Mouse (Mus musculus): ENCODE measurements at regions not wholly inside any gene's neighbourhood (a gene's known extent, or its start where the extent isn't known, plus 50 kb on each side); places are given as distances from the start of the nearest gene placed in this dataset.

DNA sequence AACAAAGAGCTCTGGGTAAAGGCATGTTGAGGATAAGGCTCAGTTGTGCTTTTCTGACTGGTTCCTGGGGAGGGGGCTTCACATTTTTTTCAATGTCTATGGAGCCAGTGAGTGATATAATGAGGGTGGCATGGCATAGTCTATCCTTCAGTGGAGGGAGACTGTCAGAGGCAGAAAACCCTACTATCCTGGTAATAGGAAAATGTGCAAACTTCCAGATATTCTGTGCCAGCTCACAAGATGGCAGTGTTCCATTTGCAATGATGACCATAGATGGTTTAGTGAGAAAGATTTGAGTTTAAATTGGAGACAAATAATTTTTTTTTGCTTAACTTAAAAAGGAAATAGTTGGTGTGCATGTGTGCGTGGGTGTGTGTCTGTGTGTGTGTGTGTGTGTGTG, 352.8 kb downstream of the Dad1 start:
- no peak overlapping the region for H3K4me3 ChIP-seq (ENCODE audit: low read depth, low read length)

DNA sequence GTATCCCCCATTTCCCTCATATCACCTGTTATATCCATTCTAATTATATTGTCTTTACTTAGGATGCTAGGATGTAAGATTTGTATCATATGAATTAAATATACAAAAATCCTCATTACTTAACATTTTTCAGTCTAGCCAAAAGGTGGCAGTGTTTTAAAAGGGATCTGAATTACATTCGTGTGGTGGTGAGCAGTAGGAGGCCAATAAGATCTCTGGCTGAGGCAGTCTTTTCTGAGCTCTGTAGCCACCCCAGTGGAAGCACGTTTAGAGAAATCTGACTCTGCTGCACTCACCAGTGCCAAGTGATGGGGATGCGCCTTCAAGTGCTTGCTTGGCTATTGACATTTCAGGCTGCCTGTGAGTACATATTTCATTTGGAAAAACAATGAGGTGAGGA, 372.6 kb downstream of the Dad1 start:
- no peaks in the 10 kb centered on the region for H3K9me3 ChIP-seq (replicated peaks; ENCODE audit: control insufficient read depth, insufficient read depth, low read length, poor library complexity, severe bottlenecking)
- H3K9ac ChIP-seq (ENCODE audit: low read depth, poor library complexity, severe bottlenecking), result no peak overlapping the region
- no peak overlapping the region for H3K27ac ChIP-seq (ENCODE audit: insufficient read depth, low read length)
- no peaks in the 10 kb centered on the region for H3K27me3 ChIP-seq (ENCODE audit: control insufficient read depth, insufficient read depth, low read length, poor library complexity, severe bottlenecking)
- H3K4me1 ChIP-seq (ENCODE audit: control insufficient read depth, insufficient read depth, low read length), result no peaks in the 10 kb centered on the region
- no peak overlapping the region for H3K4me3 ChIP-seq (ENCODE audit: low read depth, low read length)
- H3K36me3 ChIP-seq (ENCODE audit: control insufficient read depth, insufficient read depth, low read length, poor library complexity, severe bottlenecking), result no peaks in the 10 kb centered on the region
- TF ChIP-seq CTCF (IDR thresholded peaks at IDR 0.05; ENCODE audit: low read depth, low read length) (no peak), POLR2A (IDR thresholded peaks at IDR 0.05; ENCODE audit: insufficient read depth, low read length) (no peak), EP300 (IDR thresholded peaks at IDR 0.05; ENCODE audit: insufficient read depth, low read depth, low read length) (no peak)

More for the DNA sequence above, 352.8 kb downstream of the Dad1 start:
- Histone ChIP-seq H3K4me1 (ENCODE audit: control insufficient read depth, insufficient read depth, low read length) (no peaks in the 10 kb centered on the region), H3K36me3 (ENCODE audit: control insufficient read depth, insufficient read depth, low read length, poor library complexity, severe bottlenecking) (no peaks in the 10 kb centered on the region), H3K9me3 (replicated peaks; ENCODE audit: control insufficient read depth, insufficient read depth, low read length, poor library complexity, severe bottlenecking) (no peaks in the 10 kb centered on the region), H3K27ac (ENCODE audit: insufficient read depth, low read length) (no peak overlapping the region), H3K27me3 (ENCODE audit: control insufficient read depth, insufficient read depth, low read length, poor library complexity, severe bottlenecking) (no peaks in the 10 kb centered on the region), H3K9ac (ENCODE audit: low read depth, poor library complexity, severe bottlenecking) (no peak overlapping the region)
- TF ChIP-seq CTCF (IDR thresholded peaks at IDR 0.05; ENCODE audit: low read depth, low read length) (no peak), POLR2A (IDR thresholded peaks at IDR 0.05; ENCODE audit: insufficient read depth, low read length) (no peak), EP300 (IDR thresholded peaks at IDR 0.05; ENCODE audit: insufficient read depth, low read depth, low read length) (no peak)

DNA sequence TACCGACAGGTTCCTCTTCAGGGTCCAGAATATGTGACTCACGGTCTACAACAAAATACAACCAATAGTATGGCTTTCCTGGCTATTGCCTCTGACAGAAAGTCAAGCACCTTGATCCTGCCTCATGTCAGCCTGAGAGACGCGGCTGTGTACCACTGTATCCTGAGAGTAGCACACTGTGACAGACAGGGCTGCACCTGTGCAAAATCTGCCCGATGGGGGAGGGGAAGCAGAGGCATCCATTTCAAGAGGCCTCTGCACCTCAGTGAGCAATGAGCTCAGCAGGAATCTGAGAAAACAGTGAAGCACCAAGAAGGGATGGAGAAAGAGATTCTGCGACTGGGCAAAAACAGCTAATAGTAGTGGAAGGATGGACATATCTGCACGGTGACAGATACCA, 377.3 kb downstream of the Dad1 start:
- Histone ChIP-seq H3K9me3 (replicated peaks; ENCODE audit: control insufficient read depth, insufficient read depth, low read length, poor library complexity, severe bottlenecking) (no peaks in the 10 kb centered on the region), H3K27ac (ENCODE audit: insufficient read depth, low read length) (no peak overlapping the region), H3K4me3 (ENCODE audit: low read depth, low read length) (no peak overlapping the region), H3K4me1 (ENCODE audit: control insufficient read depth, insufficient read depth, low read length) (no peaks in the 10 kb centered on the region), H3K9ac (ENCODE audit: low read depth, poor library complexity, severe bottlenecking) (no peak overlapping the region), H3K27me3 (ENCODE audit: control insufficient read depth, insufficient read depth, low read length, poor library complexity, severe bottlenecking) (no peaks in the 10 kb centered on the region), H3K36me3 (ENCODE audit: control insufficient read depth, insufficient read depth, low read length, poor library complexity, severe bottlenecking) (no peaks in the 10 kb centered on the region)
- TF ChIP-seq POLR2A (IDR thresholded peaks at IDR 0.05; ENCODE audit: insufficient read depth, low read length) (no peak), CTCF (IDR thresholded peaks at IDR 0.05; ENCODE audit: low read depth, low read length) (no peak), EP300 (IDR thresholded peaks at IDR 0.05; ENCODE audit: insufficient read depth, low read depth, low read length) (no peak)

DNA sequence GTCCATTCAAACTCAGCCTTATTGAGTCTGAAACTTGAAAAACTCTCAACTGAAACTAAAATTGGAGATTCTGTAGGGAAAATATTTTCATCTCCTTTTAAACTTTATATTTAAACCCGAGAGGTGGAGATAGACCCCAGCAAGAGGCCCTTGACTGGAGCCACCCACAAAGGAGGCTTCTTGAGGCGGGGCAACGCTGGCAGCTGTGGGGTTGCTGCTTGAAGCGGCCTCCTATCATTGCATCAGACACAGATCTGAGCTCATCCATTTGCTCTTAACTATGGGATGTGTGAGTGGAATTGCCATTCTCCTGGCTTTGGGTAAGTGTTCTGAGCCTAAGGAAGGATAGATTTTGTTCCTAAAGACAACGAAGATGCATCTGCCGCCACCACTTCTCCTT, 378.2 kb downstream of the Dad1 start:
- Histone ChIP-seq H3K36me3 (ENCODE audit: control insufficient read depth, insufficient read depth, low read length, poor library complexity, severe bottlenecking) (no peaks in the 10 kb centered on the region), H3K9ac (ENCODE audit: low read depth, poor library complexity, severe bottlenecking) (no peak overlapping the region), H3K4me3 (ENCODE audit: low read depth, low read length) (no peak overlapping the region), H3K9me3 (replicated peaks; ENCODE audit: control insufficient read depth, insufficient read depth, low read length, poor library complexity, severe bottlenecking) (no peaks in the 10 kb centered on the region), H3K27ac (ENCODE audit: insufficient read depth, low read length) (no peak overlapping the region), H3K27me3 (ENCODE audit: control insufficient read depth, insufficient read depth, low read length, poor library complexity, severe bottlenecking) (no peaks in the 10 kb centered on the region), H3K4me1 (ENCODE audit: control insufficient read depth, insufficient read depth, low read length) (no peaks in the 10 kb centered on the region)
- TF ChIP-seq EP300 (IDR thresholded peaks at IDR 0.05; ENCODE audit: insufficient read depth, low read depth, low read length), result no peak
- no peak for TF ChIP-seq POLR2A (IDR thresholded peaks at IDR 0.05; ENCODE audit: insufficient read depth, low read length)
- no peak for TF ChIP-seq CTCF (IDR thresholded peaks at IDR 0.05; ENCODE audit: low read depth, low read length)

DNA sequence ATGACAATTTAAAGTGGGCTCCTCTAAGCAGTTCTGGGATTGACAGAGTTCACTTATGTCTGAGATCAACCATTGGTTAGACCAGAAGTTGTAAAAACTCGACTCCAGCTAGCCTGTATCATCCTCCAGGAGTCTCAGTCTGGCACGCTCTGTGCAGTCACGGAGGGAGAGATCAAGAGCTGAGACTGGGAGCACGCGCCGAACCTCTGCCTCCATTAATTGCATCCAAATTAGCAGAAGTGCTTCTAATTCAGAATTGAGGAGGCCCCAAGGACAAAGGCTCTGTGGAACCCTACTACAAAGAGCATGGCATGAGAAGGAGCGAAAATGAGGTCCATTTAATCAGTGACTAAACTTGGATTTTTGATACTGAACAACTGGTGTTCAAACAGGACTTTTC, 406.9 kb downstream of the Dad1 start:
- no peaks in the 10 kb centered on the region for H3K36me3 ChIP-seq (ENCODE audit: control insufficient read depth, insufficient read depth, low read length, poor library complexity, severe bottlenecking)
- H3K4me3 ChIP-seq (ENCODE audit: low read depth, low read length), result no peak overlapping the region
- no peaks in the 10 kb centered on the region for H3K4me1 ChIP-seq (ENCODE audit: control insufficient read depth, insufficient read depth, low read length)
- no peaks in the 10 kb centered on the region for H3K9me3 ChIP-seq (replicated peaks; ENCODE audit: control insufficient read depth, insufficient read depth, low read length, poor library complexity, severe bottlenecking)
- no peak for TF ChIP-seq CTCF (IDR thresholded peaks at IDR 0.05; ENCODE audit: low read depth, low read length)
- no peak overlapping the region for H3K27ac ChIP-seq (ENCODE audit: insufficient read depth, low read length)
- no peak overlapping the region for H3K9ac ChIP-seq (ENCODE audit: low read depth, poor library complexity, severe bottlenecking)
- no peaks in the 10 kb centered on the region; the same call in 1 of the 2 replicates for H3K27me3 ChIP-seq (ENCODE audit: control insufficient read depth, insufficient read depth, low read length, poor library complexity, severe bottlenecking)

DNA sequence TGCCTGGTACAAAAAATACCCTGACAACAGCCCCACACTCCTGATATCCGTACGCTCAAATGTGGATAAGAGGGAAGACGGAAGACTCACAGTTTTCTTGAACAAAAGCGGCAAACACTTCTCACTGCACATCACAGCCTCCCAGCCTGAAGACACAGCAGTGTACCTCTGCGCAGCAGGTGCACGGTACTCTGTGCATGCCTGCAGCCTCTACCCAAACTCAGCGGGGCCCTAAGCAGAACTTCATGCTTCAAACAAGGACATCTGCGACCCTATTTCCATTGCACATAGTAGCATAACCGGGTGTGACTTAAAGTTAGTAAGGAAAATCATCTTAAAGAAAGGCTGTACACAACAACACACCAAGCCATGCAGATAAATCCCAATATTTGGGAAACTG, 408.3 kb downstream of the Dad1 start:
- no peaks in the 10 kb centered on the region for H3K9me3 ChIP-seq (replicated peaks; ENCODE audit: control insufficient read depth, insufficient read depth, low read length, poor library complexity, severe bottlenecking)
- no peaks in the 10 kb centered on the region for H3K4me1 ChIP-seq (ENCODE audit: control insufficient read depth, insufficient read depth, low read length)
- H3K27ac ChIP-seq (ENCODE audit: insufficient read depth, low read length), result no peak overlapping the region
- H3K9ac ChIP-seq (ENCODE audit: low read depth, poor library complexity, severe bottlenecking), result no peak overlapping the region
- no peak overlapping the region for H3K4me3 ChIP-seq (ENCODE audit: low read depth, low read length)
- TF ChIP-seq POLR2A (IDR thresholded peaks at IDR 0.05; ENCODE audit: insufficient read depth, low read length) (no peak), EP300 (IDR thresholded peaks at IDR 0.05; ENCODE audit: insufficient read depth, low read depth, low read length) (no peak), CTCF (IDR thresholded peaks at IDR 0.05; ENCODE audit: low read depth, low read length) (no peak)
- no peaks in the 10 kb centered on the region for H3K36me3 ChIP-seq (ENCODE audit: control insufficient read depth, insufficient read depth, low read length, poor library complexity, severe bottlenecking)
- H3K27me3 ChIP-seq (ENCODE audit: control insufficient read depth, insufficient read depth, low read length, poor library complexity, severe bottlenecking), result no peaks in the 10 kb centered on the region; the same call in 1 of the 2 replicates
